Mouse (Mus musculus): ENCODE measurements around the gene Zfp341.

DNA sequence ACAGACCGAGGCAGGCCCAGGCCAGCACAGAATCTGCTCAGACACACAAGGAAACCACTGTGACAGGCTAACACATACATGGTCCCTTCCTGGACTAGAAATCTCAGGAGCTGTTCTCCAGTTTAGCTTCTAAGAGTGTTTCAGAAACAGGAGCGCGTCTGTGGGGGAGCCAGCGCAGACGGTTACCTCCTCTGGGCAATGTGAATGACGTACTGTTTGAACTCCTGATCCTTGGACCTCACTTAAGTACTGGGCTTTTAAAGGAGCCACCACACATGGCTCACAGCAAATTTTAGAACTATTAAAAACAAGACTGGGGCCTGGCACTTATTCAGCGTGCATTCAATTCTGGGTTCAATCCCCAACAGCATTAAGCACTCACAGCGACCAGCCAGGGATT, 46.5 kb upstream of the Zfp341 start:
- no peak for TF ChIP-seq POLR2A (IDR thresholded peaks at IDR 0.05; ENCODE audit: low read depth, low read length)
- TF ChIP-seq CTCF (IDR thresholded peaks at IDR 0.05; ENCODE audit: extremely low read depth, insufficient read depth, insufficient read length, insufficient replicate concordance) = no peak
